Mouse (Mus musculus) right cerebral cortex, postnatal 14 days (tissue): ENCODE results near the gene Cd47.
A peak's percentile ranks its signal among the peaks of the same experiment; 100 is the strongest.
"Not testable (repeated sequence)": the region's sequence is repeated elsewhere in the genome, so short reads cannot be mapped to it uniquely, and the experiment has no call there.

Experiments
- DNase-seq: peaks from one replicate; pipeline ENCODE4 v3.0.0; 2022

Cd47 gene

GRCm38 (mm10) chr16:49790575-49791465 lies 9.5 kb upstream of the Cd47 start:
- DNase-seq: no peak

GRCm38 (mm10) chr16:49792446-49792878 lies 7.9 kb upstream of the Cd47 start:
- DNase-seq: peak; percentile 17

- DNase-seq: no peak
These were observed 6.7 kb upstream of the Cd47 start for GRCm38 (mm10) chr16:49793596-49793995.

- DNase-seq: no peak
These were observed 4.1 kb upstream of the Cd47 start for GRCm38 (mm10) chr16:49796271-49796670.

GRCm38 (mm10) chr16:49796954-49797353 lies 3.4 kb upstream of the Cd47 start:
- no peak for DNase-seq

GRCm38 (mm10) chr16:49798790-49799189 lies 1.5 kb upstream of the Cd47 start:
- no peak for DNase-seq

- DNase-seq: no peak
These were observed 663 bp downstream of the Cd47 start for GRCm38 (mm10) chr16:49800996-49801395.

GRCm38 (mm10) chr16:49801399-49801798 lies 1.1 kb downstream of the Cd47 start:
- DNase-seq: no peak

GRCm38 (mm10) chr16:49802993-49803392 lies 2.7 kb downstream of the Cd47 start:
- no peak for DNase-seq

GRCm38 (mm10) chr16:49803932-49804461 lies 3.7 kb downstream of the Cd47 start:
- no peak for DNase-seq

- DNase-seq: no peak
These were observed 6.6 kb downstream of the Cd47 start for GRCm38 (mm10) chr16:49806920-49807319.

GRCm38 (mm10) chr16:49807419-49807841 lies 7.1 kb downstream of the Cd47 start:
- no peak for DNase-seq

- DNase-seq: no peak
These were observed 7.6 kb downstream of the Cd47 start for GRCm38 (mm10) chr16:49807862-49808430.

GRCm38 (mm10) chr16:49811897-49812296 lies 11.6 kb downstream of the Cd47 start:
- DNase-seq: no peak

GRCm38 (mm10) chr16:49812821-49813616 lies 12.7 kb downstream of the Cd47 start:
- DNase-seq: no peak

- DNase-seq: no peak
These were observed 14.1 kb downstream of the Cd47 start for GRCm38 (mm10) chr16:49814419-49814818.

GRCm38 (mm10) chr16:49816889-49817288 lies 16.6 kb downstream of the Cd47 start:
- no peak for DNase-seq

- no peak for DNase-seq
These were observed 17.8 kb downstream of the Cd47 start for GRCm38 (mm10) chr16:49818146-49818545.

GRCm38 (mm10) chr16:49818627-49819026 lies 18.3 kb downstream of the Cd47 start:
- DNase-seq: no peak

- no peak for DNase-seq
These were observed 19.2 kb downstream of the Cd47 start for GRCm38 (mm10) chr16:49819494-49819893.

GRCm38 (mm10) chr16:49830911-49831310 lies 30.6 kb downstream of the Cd47 start:
- not testable (repeated sequence) for DNase-seq

GRCm38 (mm10) chr16:49832339-49832738 lies 32.0 kb downstream of the Cd47 start:
- DNase-seq: no peak

GRCm38 (mm10) chr16:49834130-49834693 lies 33.9 kb downstream of the Cd47 start:
- DNase-seq: no peak
